Mouse (Mus musculus) embryonic fibroblast, embryonic 13.5 days (primary cell): Measurements from ENCODE around the gene Cdk2.

Source experiments
- CTCF ChIP-seq: IDR thresholded peaks from 2 replicates; pipeline ENCODE4 v1.5.1; 2011; ENCODE audit warnings: mild to moderate bottlenecking, control low read depth, low read length, moderate library complexity, borderline replicate concordance; ENCODE audit not compliant: insufficient read depth
- POLR2A ChIP-seq: IDR thresholded peaks from 2 replicates; pipeline ENCODE4 v1.6.1; 2011; ENCODE audit warnings: low read depth, mild to moderate bottlenecking, control low read depth, low read length, moderate library complexity

DNA sequence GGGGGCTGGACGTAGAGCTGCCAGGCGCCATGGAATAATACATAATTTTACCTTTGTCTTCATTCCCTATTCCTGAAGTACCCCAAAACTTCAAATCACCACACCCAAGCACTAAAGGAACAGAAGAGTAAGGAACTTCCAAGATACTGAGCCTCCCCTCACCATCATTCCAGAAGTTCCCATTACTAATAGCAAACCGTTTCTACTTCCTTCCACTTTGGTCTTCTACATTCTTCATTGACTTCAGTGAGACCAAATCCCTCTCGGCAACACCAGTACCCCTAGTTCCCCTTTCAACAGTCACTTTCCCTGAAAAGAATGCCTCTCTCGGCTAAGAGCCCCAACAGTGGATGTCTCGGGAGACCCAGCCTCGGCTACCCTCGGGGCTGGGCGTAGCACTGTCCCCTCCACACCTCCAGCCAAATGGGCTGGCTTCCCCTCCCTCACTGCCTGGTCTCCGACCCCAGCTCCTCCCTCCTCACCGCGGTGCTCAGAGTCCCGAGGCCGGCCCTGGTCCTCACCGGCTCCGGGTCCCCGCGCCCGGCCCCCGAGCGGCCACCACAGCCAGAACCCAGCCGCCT is 9.3 kb downstream of the Cdk2 start:
- TF ChIP-seq CTCF (no peak), POLR2A (no peak)
